Mouse (Mus musculus): Measurements from ENCODE around the gene Scnn1b.

The Scnn1b gene

DNA sequence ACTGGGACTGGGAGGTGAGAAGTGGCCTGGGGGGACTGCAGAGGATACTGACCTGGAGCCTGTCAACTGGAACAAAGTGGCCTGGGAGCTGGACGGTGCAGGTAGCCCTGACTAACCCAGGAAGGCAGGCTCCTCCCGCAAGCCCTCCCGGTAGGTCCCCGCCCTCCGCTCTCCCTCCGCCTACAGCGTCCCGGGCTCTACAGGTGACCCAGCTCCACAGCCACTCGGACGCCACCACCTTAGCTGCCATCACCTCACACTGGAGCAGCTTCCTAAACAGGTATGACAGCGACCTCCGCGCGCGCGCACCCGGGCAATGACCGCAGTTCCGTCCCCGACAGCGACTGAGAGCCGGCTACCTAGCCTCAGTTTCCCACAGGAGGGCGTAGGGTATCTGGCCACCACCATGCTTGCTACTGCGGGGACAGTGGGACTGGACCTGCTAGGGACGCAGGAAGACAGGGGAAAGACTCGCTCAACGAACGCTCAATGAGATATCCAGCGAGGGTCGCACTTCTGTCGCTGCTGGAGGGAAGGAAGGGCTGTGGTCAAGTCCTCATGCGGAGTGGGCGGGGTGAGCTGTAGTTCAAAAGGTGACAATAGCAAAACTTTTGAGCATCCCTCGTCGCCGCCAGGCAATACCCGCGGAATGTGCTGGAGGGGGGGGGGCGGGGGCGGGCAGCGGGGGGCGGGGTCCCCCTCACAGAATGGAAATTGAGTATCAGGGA, at the start of gene Scnn1b:
Gene Scnn1b, plus strand, starts transcription at position 181 of the 728 bp plus-strand sequence.
- in situ Hi-C loops (cut with MboI; ENCODE audit: low sequenced_read_pairs): no loop called here

DNA sequence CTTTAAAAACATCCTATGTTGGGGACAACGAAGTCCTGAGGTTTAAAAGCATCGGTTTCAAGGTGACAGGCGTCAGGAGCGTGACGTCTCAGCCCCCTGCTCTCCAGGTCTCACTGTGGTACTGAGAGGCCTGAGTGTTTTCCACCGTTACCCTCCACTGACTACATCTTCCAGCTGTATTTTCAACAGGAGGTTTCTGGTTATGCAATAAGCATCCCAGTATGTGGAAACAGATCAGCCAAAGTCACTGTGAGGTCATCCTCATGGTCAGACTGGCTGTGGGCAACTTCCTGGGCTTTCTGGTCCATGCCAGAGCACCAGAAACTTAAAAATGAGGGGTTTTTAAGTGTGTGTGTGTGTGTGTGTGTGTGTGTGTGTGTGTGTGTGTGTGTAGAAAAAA, 43.2 kb upstream of the Scnn1b start:
- in situ Hi-C loops (cut with MboI; ENCODE audit: low sequenced_read_pairs): no loop called here

DNA sequence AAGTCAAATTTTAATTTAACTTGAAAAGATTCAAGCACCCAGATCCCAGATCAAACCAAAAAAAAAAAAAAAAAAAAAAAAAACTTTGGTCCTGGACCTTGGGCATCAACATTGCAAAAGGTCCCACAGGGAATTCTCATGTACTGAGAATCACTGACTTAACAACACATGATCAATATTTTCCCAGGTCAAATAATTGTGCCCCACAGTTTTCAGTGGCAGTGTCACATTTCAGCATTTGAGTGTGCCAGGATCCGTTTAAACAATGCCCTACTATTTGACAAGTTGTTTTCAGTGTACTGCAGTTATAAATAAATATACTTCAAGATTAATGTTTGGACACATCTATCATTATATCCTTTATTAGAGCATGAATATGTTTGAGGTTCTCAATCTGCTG, 36.4 kb upstream of the Scnn1b start:
- in situ Hi-C loops (cut with MboI; ENCODE audit: low sequenced_read_pairs): no loop called here

DNA sequence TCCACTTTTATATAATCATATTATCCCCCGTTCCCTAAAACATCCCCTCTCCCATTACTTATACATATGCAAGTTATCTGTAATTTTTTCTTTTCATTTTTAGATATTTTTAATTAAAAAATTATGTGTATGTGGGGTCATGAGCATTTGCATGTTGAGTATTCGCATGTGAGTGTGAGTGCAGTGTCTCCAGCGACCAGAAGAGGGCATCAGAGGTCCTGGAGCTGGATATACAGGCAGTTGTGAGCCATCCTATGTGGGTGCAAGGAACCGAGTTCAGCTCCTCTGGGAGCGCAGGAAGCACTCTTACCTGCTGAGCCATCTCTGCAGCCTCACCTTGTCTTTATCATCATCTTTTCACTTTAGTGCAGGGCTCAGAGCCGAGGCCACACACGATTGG, 29.4 kb upstream of the Scnn1b start:
- in situ Hi-C loops (cut with MboI; ENCODE audit: low sequenced_read_pairs): no loop called here

DNA sequence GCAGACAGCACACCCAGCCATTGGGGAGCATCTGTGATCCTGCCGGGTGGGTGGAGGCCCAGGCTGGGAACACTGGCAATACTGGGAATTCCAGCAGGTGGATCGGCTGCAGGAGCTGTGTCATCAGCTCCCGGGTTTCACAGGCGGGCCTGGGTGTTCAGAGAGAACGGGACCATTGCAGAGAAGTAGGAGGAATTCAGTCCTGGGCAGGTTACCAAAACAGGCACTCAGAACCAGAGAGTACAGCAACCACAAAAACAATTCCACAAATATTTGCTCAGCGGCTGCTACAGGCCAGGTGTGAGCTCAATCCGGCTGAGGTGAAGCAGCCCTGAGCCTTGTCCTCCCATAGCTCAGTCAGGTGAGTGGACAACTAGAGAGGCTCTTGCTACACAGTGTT, 28.0 kb upstream of the Scnn1b start:
- in situ Hi-C loops (cut with MboI; ENCODE audit: low sequenced_read_pairs): no loop called here

DNA sequence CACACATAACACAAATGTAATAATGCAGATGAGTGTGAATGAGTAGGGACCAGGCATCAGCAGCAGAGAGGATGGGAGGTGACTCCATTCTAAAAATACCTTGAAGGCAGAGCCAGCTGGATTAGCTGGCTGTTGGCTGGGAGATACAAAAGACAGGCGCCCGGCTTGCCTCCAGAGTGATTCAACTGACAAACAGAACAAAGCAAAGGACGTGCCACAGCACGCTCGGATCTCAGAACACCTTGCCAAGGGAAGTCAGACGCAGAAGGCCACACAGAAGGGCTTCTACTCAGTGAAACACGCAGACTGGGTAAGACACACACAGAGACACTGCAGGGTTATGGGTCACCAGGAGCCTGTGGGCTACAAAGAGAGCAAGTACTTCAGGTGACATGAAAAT, 24.0 kb upstream of the Scnn1b start:
- in situ Hi-C loops (cut with MboI; ENCODE audit: low sequenced_read_pairs): no loop called here

DNA sequence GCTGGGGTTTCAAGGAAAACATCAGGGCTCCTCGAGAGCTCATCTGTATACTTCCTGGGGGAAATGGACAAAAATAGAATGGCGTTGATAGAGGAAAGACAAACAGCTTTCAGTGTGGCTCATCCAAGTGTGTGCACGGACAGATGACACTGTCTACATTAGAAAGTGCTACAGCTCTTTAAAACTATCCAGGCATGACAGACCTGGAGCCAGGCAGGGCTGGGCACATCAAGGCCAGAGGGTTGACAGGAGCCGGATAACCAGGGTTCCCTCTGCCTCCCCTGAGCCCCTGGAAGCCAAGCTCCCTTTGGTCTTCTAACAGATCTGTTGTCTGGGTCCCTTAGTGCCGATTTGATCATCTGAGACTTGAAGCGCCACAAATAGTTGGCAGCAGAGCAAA, 22.6 kb upstream of the Scnn1b start:
- in situ Hi-C loops (cut with MboI; ENCODE audit: low sequenced_read_pairs): no loop called here

DNA sequence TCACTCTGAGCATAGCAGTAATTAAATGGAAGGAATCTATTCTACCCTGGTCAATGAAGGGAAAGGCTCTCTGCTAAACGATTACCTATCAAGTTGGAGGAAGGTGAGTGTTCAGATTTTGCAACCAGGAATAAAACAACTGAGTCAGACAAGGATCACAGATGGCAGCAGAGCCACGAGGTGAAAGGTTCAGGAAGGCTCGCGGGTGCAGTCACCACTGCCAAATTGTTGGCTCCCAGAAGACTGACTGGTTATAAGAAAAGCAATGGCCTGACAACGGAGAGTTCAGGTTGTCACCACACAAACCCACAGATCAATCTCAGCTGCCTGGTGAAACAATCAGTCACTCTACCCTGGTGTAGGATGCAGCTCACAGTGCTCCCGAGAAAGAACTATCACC, 18.9 kb upstream of the Scnn1b start:
- in situ Hi-C loops (cut with MboI; ENCODE audit: low sequenced_read_pairs): no loop called here

DNA sequence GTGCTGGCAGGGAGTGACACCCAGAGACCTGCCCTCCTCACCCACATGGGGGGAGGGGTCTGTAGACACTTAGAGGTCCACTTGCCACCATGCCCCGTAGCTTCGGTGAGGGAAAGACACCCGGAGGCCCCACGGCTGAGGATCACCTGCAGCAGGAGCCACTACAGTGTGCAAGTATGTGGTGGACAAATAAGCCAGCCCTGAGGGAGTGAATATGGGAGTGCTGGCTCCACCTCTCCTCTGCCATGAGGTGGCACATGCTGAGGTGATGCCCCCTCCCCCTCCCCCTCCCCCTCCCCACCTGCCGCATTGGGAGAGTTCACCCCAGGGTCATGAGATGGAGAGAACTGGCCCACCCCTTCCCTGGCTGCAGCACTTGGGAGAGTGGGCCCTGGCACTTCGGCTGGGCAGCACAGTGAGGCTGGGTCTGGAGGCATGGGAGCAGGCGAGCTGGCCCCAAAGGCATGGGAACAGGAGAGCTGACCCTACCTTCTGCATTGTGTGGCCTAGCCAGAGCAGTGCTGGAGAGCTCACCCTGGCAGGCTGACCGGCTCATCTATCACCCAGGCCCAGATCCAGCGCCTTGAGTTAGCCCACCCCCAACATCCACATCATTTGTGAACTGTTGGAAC, 16.2 kb upstream of the Scnn1b start:
- in situ Hi-C loops (cut with MboI; ENCODE audit: low sequenced_read_pairs): no loop called here

DNA sequence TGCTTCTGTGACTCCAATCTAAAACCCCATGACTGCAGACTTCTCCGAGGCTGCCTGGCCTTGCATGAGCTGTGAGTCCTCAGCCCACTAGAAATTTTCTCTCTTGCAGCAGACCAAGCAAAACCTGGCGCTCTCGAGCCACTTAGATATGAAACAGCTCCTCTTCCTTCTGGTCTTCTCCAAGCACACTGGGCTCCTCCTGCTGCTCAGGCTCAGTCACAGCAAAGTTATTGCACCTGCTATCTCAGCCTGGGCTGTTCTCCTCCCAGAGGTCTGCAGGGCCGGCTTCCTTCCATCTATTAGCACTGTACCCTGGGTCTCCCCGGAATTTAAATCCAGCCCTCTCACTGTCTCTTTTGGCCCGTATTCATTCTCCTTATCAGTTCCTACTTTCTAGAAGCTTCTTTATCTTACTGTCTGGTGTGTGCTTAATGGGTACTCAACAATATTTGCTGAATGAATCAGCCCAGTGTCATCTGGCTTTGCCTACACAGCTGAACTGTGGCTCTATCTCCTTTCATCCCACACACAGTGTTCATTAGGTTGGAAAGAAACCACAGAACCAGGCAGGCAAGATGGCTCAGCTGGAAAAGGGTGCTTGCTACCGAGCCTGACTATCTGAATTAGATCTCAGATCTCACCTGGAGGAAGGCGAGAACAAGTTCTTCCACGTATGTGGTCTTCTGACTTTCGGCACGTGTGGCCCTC, 7.5 kb upstream of the Scnn1b start:
- in situ Hi-C loops (cut with MboI; ENCODE audit: low sequenced_read_pairs): no loop called here

DNA sequence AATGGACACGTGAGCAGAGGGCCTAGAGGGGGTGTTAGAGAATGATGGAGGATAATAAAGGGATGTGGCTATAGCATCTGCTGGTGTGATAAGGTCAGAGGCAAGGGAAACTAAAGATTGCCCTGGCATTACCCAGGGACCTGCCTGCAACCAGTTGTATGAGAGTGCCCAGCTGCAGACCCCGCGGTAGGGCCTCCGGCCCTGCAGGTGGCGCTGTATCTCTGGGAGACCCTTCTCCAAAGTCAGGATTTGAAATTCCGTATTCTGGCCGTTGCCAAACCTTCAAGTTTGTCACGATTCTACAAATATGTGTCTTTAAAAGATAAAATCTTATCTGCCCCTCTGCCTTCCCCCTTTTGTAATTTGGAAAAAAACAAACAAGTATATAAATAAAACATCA, 5.9 kb upstream of the Scnn1b start:
- in situ Hi-C loops (cut with MboI; ENCODE audit: low sequenced_read_pairs): no loop called here

DNA sequence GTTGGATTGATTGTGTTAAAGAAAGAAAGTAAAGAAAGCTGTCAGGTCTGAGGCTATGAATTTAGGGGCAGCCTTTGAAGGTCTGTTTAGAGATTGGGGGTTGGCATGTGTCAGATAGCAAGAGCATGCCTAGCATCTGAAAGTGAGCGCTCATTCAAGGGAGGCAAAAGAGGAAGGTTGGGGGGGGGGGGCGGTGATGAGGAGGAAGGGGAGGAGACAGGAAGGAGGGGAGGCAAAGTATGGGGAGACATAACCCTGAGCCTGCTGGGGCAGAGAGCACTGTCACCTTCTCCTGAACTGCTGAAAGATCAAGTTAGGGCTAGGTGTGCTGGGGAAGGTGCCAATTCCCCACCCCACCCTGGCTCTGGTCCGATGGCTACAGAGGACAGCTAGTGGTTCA, 6.8 kb downstream of the Scnn1b start:
- in situ Hi-C loops (cut with MboI; ENCODE audit: low sequenced_read_pairs): no loop called here

DNA sequence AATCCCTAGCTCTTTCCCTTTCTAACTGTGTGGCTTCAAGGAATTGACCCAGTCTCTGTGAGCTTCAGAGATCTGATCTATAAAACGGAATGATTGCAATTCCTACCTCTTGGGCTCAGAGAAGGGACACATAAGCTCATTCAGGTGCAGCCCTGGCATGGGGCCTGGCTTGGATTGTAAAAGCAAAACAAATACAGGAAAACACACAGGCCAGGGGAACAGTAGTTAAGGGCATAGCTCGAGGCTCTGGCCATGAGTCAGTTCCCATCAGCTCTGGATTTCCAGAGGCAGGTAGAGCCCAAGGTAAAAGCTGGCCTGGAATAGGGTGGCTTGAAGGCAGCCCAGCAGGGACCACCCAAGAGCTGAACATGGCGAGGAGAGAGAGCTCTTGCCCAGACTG, 9.2 kb downstream of the Scnn1b start:
- in situ Hi-C loops (cut with MboI; ENCODE audit: low sequenced_read_pairs): no loop called here

DNA sequence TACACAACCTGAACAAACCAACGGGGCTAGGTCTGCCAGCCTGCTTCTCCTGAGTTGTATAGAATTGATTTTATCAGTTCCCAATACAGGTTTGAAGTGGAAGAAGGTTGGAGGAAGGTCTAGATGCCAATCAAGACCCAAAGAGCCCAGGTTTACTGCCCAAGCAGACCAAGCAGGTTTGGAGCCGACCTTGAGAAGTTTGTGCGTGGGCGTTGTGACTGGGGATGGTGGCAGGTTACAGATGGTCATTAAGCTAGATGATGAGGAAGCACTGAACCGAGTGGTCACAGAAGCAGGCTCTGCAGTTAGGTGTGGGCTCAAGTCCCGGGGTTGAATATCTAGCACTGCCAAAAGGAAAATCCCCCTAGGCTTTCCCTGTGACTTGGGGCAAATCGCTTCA, 9.9 kb downstream of the Scnn1b start:
- in situ Hi-C loops (cut with MboI; ENCODE audit: low sequenced_read_pairs): no loop called here

DNA sequence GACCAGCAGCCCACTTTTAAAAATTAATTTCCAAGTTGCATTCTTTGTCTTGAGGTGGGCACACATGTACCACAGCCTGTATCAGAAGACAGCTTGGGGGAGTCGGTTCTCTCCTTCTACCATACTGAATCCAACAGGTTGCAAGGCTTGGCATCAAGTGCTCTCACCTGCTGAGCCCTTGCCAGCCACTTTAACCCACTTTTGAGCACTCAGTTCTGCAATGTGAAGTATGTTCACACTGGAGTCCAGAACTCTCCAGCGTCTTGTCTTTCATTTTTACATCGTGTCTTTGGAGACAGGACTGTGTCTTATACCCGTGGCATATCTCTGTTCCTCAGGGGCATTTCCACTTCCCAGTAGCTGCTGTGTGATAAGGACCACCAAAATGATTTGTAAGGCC, 15.4 kb downstream of the Scnn1b start:
- in situ Hi-C loops (cut with MboI; ENCODE audit: low sequenced_read_pairs): no loop called here

DNA sequence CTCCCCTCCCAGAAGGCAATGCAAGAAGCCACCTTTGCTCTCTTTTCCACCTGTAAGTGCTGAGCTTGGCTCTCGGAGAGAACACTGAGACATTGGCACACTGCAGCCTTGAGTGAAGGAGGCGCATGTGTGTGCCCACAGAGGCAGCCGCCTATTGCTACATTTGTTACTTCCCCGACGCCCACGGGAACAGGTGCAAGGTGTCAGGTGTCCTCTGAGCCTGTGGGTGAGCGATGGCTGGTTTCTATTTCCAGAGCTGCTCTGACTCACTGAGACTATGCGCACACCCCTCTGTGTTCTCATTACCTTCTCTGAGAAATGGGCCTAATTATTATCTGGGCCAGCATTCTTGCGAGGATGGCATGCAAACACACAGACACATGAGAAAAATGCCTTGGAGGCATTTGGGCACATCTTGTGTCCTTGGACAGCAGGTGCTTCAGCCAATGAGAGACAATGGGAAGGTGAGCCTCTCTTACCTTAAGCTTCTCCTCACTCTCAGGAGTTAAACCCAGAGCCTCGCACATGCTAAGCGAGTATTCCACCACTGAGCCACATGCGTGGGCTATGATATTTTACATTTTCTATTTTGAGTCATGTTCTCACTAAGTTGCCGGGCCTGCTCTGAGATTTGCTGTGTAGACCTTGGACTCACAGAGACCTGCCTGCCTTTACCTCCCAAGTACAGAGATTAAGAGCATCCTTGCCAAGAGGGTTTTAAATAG, 26.0 kb downstream of the Scnn1b start:
- in situ Hi-C loops (cut with MboI; ENCODE audit: low sequenced_read_pairs): no loop called here

DNA sequence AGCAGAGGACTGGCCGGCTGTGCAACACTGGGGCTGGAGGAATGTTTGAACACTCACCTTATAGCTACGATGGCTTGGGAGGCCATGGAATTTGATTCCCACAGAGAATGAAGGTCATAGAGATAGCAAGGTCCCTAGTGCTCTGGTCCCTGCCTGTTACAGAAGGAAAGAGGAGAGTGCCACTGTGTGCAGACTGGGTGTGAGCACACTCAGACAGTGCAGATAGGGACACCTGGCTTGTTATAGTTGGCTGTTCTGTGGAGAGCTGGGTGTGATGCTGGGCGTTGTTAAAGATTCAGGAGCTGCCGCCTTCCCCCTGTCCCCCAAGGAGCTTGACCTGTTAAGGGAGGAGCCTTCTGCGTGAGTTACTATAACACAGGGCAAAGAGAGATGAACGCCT, 31.9 kb downstream of the Scnn1b start:
- in situ Hi-C loops (cut with MboI; ENCODE audit: low sequenced_read_pairs): no loop called here

DNA sequence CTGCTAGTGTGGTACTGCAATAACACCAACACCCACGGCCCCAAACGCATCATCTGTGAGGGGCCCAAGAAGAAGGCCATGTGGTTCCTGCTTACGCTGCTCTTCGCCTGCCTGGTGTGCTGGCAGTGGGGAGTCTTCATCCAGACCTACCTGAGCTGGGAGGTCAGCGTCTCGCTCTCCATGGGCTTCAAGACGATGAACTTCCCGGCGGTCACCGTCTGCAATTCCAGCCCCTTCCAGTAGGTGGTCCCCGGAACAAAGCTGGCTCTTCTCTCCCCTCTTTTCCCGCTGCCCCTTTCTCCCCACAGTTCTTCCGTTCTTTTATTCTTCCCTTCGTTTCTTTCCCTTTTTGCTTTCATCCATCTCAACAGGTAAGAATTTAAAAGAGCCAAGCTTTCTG, 34.5 kb downstream of the Scnn1b start:
- in situ Hi-C loops (cut with MboI; ENCODE audit: low sequenced_read_pairs): no loop called here

DNA sequence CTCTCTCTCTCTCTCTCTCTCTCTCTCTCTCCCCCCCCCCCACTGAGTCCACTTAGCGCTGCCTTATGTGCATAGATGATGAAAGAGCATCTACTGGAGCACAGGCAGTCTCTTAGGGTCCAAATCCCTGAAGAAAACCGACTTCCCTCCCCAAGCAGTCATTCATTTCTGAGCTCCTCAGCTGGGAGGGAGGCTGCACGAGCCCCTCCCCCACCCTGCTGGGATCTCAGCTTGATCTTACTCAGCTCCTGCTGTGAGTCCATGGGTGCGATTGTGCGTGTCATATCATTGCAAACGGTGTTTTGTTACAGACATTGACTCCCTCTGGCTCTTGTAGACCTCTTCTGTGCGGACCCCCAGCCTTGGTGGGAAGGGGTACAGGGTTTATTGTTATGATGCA, 35.1 kb downstream of the Scnn1b start:
- in situ Hi-C loops (cut with MboI; ENCODE audit: low sequenced_read_pairs): no loop called here

DNA sequence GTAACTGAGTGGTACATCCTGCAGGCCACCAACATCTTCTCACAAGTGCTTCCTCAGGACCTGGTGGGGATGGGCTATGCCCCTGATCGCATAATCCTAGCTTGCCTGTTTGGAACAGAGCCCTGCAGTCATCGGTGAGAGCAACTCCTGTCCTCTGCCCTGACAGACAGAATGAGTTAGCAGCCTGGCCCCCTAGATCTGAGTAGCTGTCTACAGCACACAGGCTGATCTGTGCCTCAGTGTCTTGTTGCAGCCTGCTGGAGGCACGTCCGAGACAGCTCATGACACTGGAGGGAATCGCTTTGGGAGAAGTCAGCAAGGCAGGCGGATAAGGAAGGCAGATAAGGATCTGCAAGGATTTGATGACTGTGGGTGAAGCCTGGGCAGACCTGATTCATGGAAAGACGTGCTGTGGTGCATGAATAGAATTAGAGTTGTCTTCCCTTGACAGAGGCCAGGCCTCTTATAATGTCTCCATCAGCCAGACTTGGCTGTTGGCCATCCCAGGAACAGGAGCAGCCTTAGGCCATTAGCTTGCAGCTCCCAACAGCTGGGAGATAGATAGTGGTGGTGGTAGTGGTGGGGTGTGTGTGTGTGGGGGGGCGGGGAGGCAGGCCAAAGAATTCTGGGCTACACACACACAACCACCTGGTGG, 38.0 kb downstream of the Scnn1b start:
- in situ Hi-C loops (cut with MboI; ENCODE audit: low sequenced_read_pairs): no loop called here

DNA sequence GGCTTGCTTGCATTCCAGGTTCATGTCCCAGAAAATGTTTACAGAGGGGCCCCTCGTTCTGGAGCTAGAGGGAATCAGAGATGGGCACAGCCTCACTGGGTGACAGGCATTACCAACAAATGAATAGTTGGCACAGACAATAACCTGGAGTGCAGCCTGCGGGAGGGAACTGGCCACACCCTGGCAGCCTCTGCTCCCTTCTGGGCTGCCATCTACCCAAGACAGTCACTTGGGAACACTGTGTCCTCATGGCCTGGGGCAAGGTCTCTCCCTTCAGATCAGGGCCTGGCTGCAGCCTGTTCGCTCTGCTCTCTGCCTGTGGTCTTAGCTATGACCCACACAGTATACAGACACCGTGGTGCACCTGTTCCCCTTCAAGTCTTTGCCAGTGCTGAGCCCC, 42.0 kb downstream of the Scnn1b start:
- in situ Hi-C loops (cut with MboI; ENCODE audit: low sequenced_read_pairs): no loop called here

All from CH12F3 (cell line).